Comparison of ENCODE assay signal across 28 mouse cellular contexts in genomic region chr2:28620522-28620921, GRCm38 (mm10). TPM values are rescaled to one million over a fixed set of nuclear protein-coding genes. Genes with fewer than 3 reads are reported as not detected.
A peak's percentile ranks its signal among the peaks of the same experiment; 100 is the strongest.
DNase-seq lines count a peak whose midpoint lies in the region; ATAC-seq and TF ChIP-seq lines count a peak whose summit lies in the region.
"Had no signal": no experiment of that assay in that cellular context is flagged by ENCODE, and none has a peak within 500 bp of the region (broad histone marks: within the 10 kb centered on the region; RNA-seq: fewer than 3 reads in every experiment).

No protein-coding gene starts in this region.

- peak overlapping the region; percentile 49; the same call in 1 of the 2 replicates for H3K4me2 ChIP-seq in heart, embryonic 11.5 days
- H3K4me2 ChIP-seq in liver, embryonic 16.5 days (ENCODE audit: low read depth, low read length), result peak overlapping the region; percentile 84
- H3K4me2 ChIP-seq: embryonic facial prominence, embryonic 15.5 days; forebrain, embryonic 13.5 days; hindbrain, embryonic 14.5 days; midbrain, embryonic 13.5 days; neural tube, embryonic 13.5 days had no signal

- no peak for TF ChIP-seq POLR2A in spleen, adult 2 months (IDR thresholded peaks at IDR 0.05; ENCODE audit: low read depth, low read length)

- no peak for DNase-seq in heart, adult 18-20 months
- no peak for DNase-seq in spleen, adult 2 months (ENCODE audit: low read depth in 1 of 2, low spot score in 2 of 2)
- no peak for DNase-seq in spleen, adult 18-20 months
- DNase-seq in embryonic facial prominence, embryonic 10.5 days (ENCODE audit: low spot score), result no peak
- no peak for DNase-seq in cerebellum, postnatal 4 days (ENCODE audit: low spot score in 2 of 2)
- DNase-seq: adrenal gland, adult 8-10 months; cerebellum, adult 9-11 months; kidney, postnatal 36 days; layer of hippocampus, adult 9-11 months; lung, adult 18-20 months; lung, postnatal 36 days; right cerebral cortex, adult 18-20 months; thymus, postnatal 14 days had no signal

- H3K4me3 ChIP-seq in heart, embryonic 11.5 days (ENCODE audit: low read depth, low read length), result peak overlapping the region; percentile 34; the same call in 1 of the 2 replicates
- peak overlapping the region; percentile 28; the same call in 1 of the 2 replicates for H3K4me3 ChIP-seq in spleen, adult 2 months (ENCODE audit: extremely low read depth, insufficient read depth, insufficient read length)
- peak overlapping the region; percentile 32; the same call in 1 of the 2 replicates for H3K4me3 ChIP-seq in embryonic facial prominence, embryonic 10.5 days
- peak overlapping the region; percentile 73 for H3K4me3 ChIP-seq in liver, embryonic 16.5 days (ENCODE audit: low read depth, low read length)
- H3K4me3 ChIP-seq: embryonic facial prominence, embryonic 15.5 days; forebrain, embryonic 13.5 days; left cerebral cortex, adult 2 months; midbrain, embryonic 13.5 days; neural tube, embryonic 13.5 days had no signal

- H3K36me3 ChIP-seq in heart, embryonic 11.5 days (ENCODE audit: control insufficient read depth, insufficient read depth, low read length), result no peaks in the 10 kb centered on the region
- no peaks in the 10 kb centered on the region for H3K36me3 ChIP-seq in spleen, adult 2 months (ENCODE audit: control insufficient read depth, insufficient read depth, low read length)
- no peaks in the 10 kb centered on the region for H3K36me3 ChIP-seq in embryonic facial prominence, embryonic 10.5 days (replicated peaks)
- no peaks in the 10 kb centered on the region for H3K36me3 ChIP-seq in liver, embryonic 16.5 days (ENCODE audit: control insufficient read depth, insufficient read depth)
- H3K36me3 ChIP-seq: embryonic facial prominence, embryonic 15.5 days; limb, embryonic 10.5 days; midbrain, embryonic 13.5 days; neural tube, embryonic 13.5 days had no signal

- peaks cover 6% of the 10 kb centered on the region for H3K4me1 ChIP-seq in heart, embryonic 11.5 days (ENCODE audit: control insufficient read depth, insufficient read depth, low read length)
- peaks cover 7% of the 10 kb centered on the region; the same call in 1 of the 2 replicates for H3K4me1 ChIP-seq in spleen, adult 2 months (ENCODE audit: control insufficient read depth, insufficient read depth, insufficient read length)
- peaks cover 14% of the 10 kb centered on the region for H3K4me1 ChIP-seq in embryonic facial prominence, embryonic 10.5 days
- H3K4me1 ChIP-seq in liver, embryonic 16.5 days (ENCODE audit: control insufficient read depth, low read depth, low read length), result peaks cover 45% of the 10 kb centered on the region
- H3K4me1 ChIP-seq: embryonic facial prominence, embryonic 15.5 days had no signal

- no peak for ATAC-seq in heart, embryonic 11.5 days (replicated peaks; ENCODE audit: insufficient number of reproducible peaks, low FRiP score, low TSS enrichment)
- ATAC-seq in liver, embryonic 16.5 days (ENCODE audit: low read depth), result no peak
- ATAC-seq in megakaryocyte progenitor cell, adult 5-6 weeks (replicated peaks; ENCODE audit: poor library complexity), result no peak
- ATAC-seq: forebrain, embryonic 13.5 days; midbrain, embryonic 13.5 days had no signal

- H3K27ac ChIP-seq in heart, embryonic 11.5 days (ENCODE audit: low read depth, low read length), result no peak overlapping the region
- H3K27ac ChIP-seq in spleen, adult 2 months (ENCODE audit: insufficient read depth, low read length), result no peak overlapping the region
- no peak overlapping the region for H3K27ac ChIP-seq in embryonic facial prominence, embryonic 10.5 days (replicated peaks)
- H3K27ac ChIP-seq in liver, embryonic 16.5 days (ENCODE audit: low read length), result peak overlapping the region; percentile 98
- H3K27ac ChIP-seq: embryonic facial prominence, embryonic 15.5 days; forebrain, embryonic 13.5 days; hindbrain, embryonic 14.5 days; left cerebral cortex, adult 2 months; limb, embryonic 10.5 days; midbrain, embryonic 13.5 days; neural tube, embryonic 13.5 days had no signal

- H3K9ac ChIP-seq in heart, embryonic 11.5 days (ENCODE audit: low read depth, low read length), result no peak overlapping the region
- peak overlapping the region; percentile 82 for H3K9ac ChIP-seq in liver, embryonic 16.5 days (ENCODE audit: low read depth, low read length)
- H3K9ac ChIP-seq: embryonic facial prominence, embryonic 15.5 days; forebrain, embryonic 13.5 days; hindbrain, embryonic 14.5 days; midbrain, embryonic 13.5 days; neural tube, embryonic 13.5 days had no signal

- peaks cover 25% of the 10 kb centered on the region for H3K27me3 ChIP-seq in heart, embryonic 11.5 days (ENCODE audit: control insufficient read depth, insufficient read depth, low read length)
- no peaks in the 10 kb centered on the region for H3K27me3 ChIP-seq in spleen, adult 2 months (ENCODE audit: control insufficient read depth, insufficient read depth, low read length)
- H3K27me3 ChIP-seq in embryonic facial prominence, embryonic 10.5 days (replicated peaks; ENCODE audit: low read depth, poor library complexity, severe bottlenecking), result peaks cover 62% of the 10 kb centered on the region
- no peaks in the 10 kb centered on the region for H3K27me3 ChIP-seq in liver, embryonic 16.5 days (ENCODE audit: control insufficient read depth, insufficient read depth, low read depth, low read length)

- 55% methylated on average over 10 of the region's 10 CpGs for WGBS in heart, embryonic 11.5 days (ENCODE audit: insufficient replicate concordance)
- WGBS in spleen, adult 2 months, result 53% methylated on average over 10 of the region's 10 CpGs
- WGBS in embryonic facial prominence, embryonic 10.5 days, result 68% methylated on average over 10 of the region's 10 CpGs
- WGBS in liver, embryonic 16.5 days (ENCODE audit: insufficient replicate concordance), result 26% methylated on average over 10 of the region's 10 CpGs

- H3K9me3 ChIP-seq in heart, embryonic 11.5 days (replicated peaks; ENCODE audit: control insufficient read depth, low read length), result no peaks in the 10 kb centered on the region
- H3K9me3 ChIP-seq in embryonic facial prominence, embryonic 10.5 days, result no peaks in the 10 kb centered on the region
- H3K9me3 ChIP-seq in liver, embryonic 16.5 days (replicated peaks; ENCODE audit: control insufficient read depth, low read length), result no peaks in the 10 kb centered on the region
- H3K9me3 ChIP-seq: embryonic facial prominence, embryonic 15.5 days; forebrain, embryonic 13.5 days; limb, embryonic 10.5 days; midbrain, embryonic 13.5 days; neural tube, embryonic 13.5 days had no signal

- no peak for TF ChIP-seq CTCF in spleen, adult 2 months (IDR thresholded peaks at IDR 0.05; ENCODE audit: extremely low read depth, insufficient read depth, insufficient read length, insufficient replicate concordance)

RNA-seq across cellular contexts. Expression of gene Gfi1b, which starts 1.3 kb away (rescaled TPM):
- 7.6 and 10.9 TPM in 2 replicates for polyA plus RNA-seq in heart, embryonic 11.5 days (2014; fragmentation: Nextera tagmentation; extraction: Ambion mirVana)
- not detected for total RNA-seq in heart, adult 18-20 months (2021)
- 22.1 and 31.1 TPM in 2 replicates for polyA plus RNA-seq in spleen, adult 2 months (2012; rRNA removed)
- 2.7 and 3.9 TPM in 2 replicates for polyA plus RNA-seq in embryonic facial prominence, embryonic 10.5 days (2016; fragmentation: Nextera tagmentation; extraction: Ambion mirVana)
- polyA plus RNA-seq in liver, embryonic 16.5 days (2015; fragmentation: Nextera tagmentation; extraction: Ambion mirVana), result 88.7 and 89.4 TPM in 2 replicates
- 15.6 and 28.3 TPM in 2 replicates for total RNA-seq in megakaryocyte progenitor cell, adult 5-6 weeks (2015)
- total RNA-seq in megakaryocyte progenitor cell, adult 5-6 weeks (2017), result 10.3 and 13.1 TPM in 2 replicates
- total RNA-seq: adrenal gland, adult 8-10 months; gastrocnemius, adult 8-10 months; left cerebral cortex, adult 2 months had no signal
- polyA plus RNA-seq: embryonic facial prominence, embryonic 15.5 days; frontal cortex, adult 2 months; hindbrain, embryonic 14.5 days; intestine, embryonic 14.5 days had no signal

RNA-seq across cellular contexts. Expression of gene Tsc1, which starts 20.5 kb away (rescaled TPM):
- polyA plus RNA-seq in heart, embryonic 11.5 days (2014; fragmentation: Nextera tagmentation; extraction: Ambion mirVana), result 14.2 and 16.2 TPM in 2 replicates
- total RNA-seq in heart, adult 18-20 months (2021), result 10 to 100 TPM; 26.6 to 28.4 TPM
- polyA plus RNA-seq in spleen, adult 2 months (2012; rRNA removed), result 12.1 and 12.5 TPM in 2 replicates
- polyA plus RNA-seq in embryonic facial prominence, embryonic 10.5 days (2016; fragmentation: Nextera tagmentation; extraction: Ambion mirVana), result 21.4 and 23.5 TPM in 2 replicates
- polyA plus RNA-seq in liver, embryonic 16.5 days (2015; fragmentation: Nextera tagmentation; extraction: Ambion mirVana), result 9.6 and 9.8 TPM in 2 replicates
- 9.4 and 10.3 TPM in 2 replicates for total RNA-seq in megakaryocyte progenitor cell, adult 5-6 weeks (2015)
- total RNA-seq in megakaryocyte progenitor cell, adult 5-6 weeks (2017), result 7.1 and 12.1 TPM in 2 replicates

RNA-seq across cellular contexts. Expression of gene Gtf3c5, which starts 37.0 kb away (rescaled TPM):
- 22.5 and 23.3 TPM in 2 replicates for polyA plus RNA-seq in heart, embryonic 11.5 days (2014; fragmentation: Nextera tagmentation; extraction: Ambion mirVana)
- total RNA-seq in heart, adult 18-20 months (2021), result 10 to 100 TPM in 1 of 2 experiments, 1 to 10 TPM in 1; 9.3 to 10.2 TPM
- 13.3 and 15.4 TPM in 2 replicates for polyA plus RNA-seq in spleen, adult 2 months (2012; rRNA removed)
- polyA plus RNA-seq in embryonic facial prominence, embryonic 10.5 days (2016; fragmentation: Nextera tagmentation; extraction: Ambion mirVana), result 57.9 and 61.4 TPM in 2 replicates
- 12.1 TPM in 2 replicates for polyA plus RNA-seq in liver, embryonic 16.5 days (2015; fragmentation: Nextera tagmentation; extraction: Ambion mirVana)
- 16.2 and 19.1 TPM in 2 replicates for total RNA-seq in megakaryocyte progenitor cell, adult 5-6 weeks (2015)
- 11.0 and 13.0 TPM in 2 replicates for total RNA-seq in megakaryocyte progenitor cell, adult 5-6 weeks (2017)

RNA-seq across cellular contexts. Expression of gene Cel, which starts 57.3 kb away (rescaled TPM):
- polyA plus RNA-seq in heart, embryonic 11.5 days (2014; fragmentation: Nextera tagmentation; extraction: Ambion mirVana), result not detected in 2 replicates
- not detected for total RNA-seq in heart, adult 18-20 months (2021)
- polyA plus RNA-seq in spleen, adult 2 months (2012; rRNA removed), result 1,405 and 1,688 TPM in 2 replicates
- polyA plus RNA-seq in embryonic facial prominence, embryonic 10.5 days (2016; fragmentation: Nextera tagmentation; extraction: Ambion mirVana), result not detected in 2 replicates
- polyA plus RNA-seq in liver, embryonic 16.5 days (2015; fragmentation: Nextera tagmentation; extraction: Ambion mirVana), result 1.6 and 9.7 TPM in 2 replicates
- not detected in 2 replicates for total RNA-seq in megakaryocyte progenitor cell, adult 5-6 weeks (2015)
- total RNA-seq in megakaryocyte progenitor cell, adult 5-6 weeks (2017), result not detected in 2 replicates
- total RNA-seq: adrenal gland, adult 8-10 months; gastrocnemius, adult 8-10 months; granulocyte monocyte progenitor cell, adult 5-6 weeks; left cerebral cortex, adult 2 months had no signal
- polyA plus RNA-seq: forebrain, embryonic 13.5 days; hindbrain, embryonic 14.5 days; kidney, embryonic 14.5 days; limb, embryonic 10.5 days; neural tube, embryonic 13.5 days had no signal
